Mouse (Mus musculus) cerebellum, postnatal 10 days (tissue): Measurements from ENCODE around the gene Trpc7.
A peak's percentile ranks its signal among the peaks of the same experiment; 100 is the strongest.

Source experiments
- DNase-seq, 2 experiments: peaks; one replicate each; pipeline ENCODE4 v3.0.0; 2021; ENCODE audit warnings: mixed read lengths in 2 of 2

The Trpc7 gene

DNA sequence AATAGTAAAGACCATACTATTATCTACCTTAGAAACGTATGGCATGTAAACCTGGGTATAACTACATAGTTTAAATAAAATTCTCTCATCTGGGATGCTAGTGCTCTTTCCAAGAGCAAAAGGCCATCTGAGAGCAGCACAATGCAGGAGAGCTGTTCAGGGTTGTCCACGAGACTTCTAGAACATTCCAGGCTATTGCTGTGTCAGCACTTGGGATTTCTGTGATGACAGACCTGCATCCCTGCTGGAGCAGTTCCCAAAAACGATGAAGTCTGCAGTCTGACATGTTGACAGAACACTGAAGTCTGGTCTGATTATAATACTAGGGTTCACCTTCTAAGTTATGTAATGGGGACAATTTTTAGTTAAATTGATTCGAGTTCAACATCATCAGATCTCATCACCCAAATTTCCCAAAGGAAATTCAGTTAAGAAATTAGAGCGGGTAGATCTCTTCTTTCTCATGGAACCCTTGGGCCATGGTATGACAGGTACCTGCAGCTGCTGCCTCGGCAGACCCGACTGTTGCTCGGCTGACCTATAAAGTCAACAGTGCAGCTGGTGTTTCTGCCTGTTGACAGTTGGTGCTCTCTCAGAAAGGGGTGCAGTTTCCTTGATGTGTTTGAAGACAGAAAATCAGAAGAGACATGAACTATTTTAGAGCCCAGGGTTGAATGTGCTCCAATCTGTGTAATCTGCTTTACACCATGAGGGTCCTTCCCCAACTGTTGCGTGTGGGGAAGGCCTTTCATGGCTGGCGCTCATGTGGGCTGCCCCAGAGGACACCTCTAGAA lies 148.9 kb downstream of the Trpc7 start:
- no peak for DNase-seq

GRCm38 (mm10) chr13:56742325-56742901 lies 153.4 kb downstream of the Trpc7 start:
- DNase-seq: no peak

DNA sequence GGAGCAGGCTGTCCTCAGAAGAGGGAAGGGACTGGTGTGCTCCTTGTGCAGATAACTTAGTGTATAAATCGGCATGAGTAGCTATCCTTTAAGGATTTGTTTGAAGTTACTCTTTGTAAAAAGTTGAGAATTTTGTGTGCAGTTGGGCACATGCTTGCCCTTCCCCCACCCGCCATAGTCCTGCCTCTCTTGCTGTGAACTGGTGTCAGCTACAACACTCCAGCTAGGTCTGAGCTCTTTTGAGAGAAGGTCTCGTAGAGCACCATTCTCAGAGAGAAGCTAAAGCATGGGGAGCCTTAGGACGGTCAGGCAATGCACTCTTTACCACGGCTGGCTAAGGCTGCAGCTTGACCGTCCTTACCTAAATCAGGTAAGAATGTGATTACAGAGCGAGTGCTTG lies 154.1 kb downstream of the Trpc7 start:
- DNase-seq: no peak

GRCm38 (mm10) chr13:56740496-56740895 lies 155.3 kb downstream of the Trpc7 start:
- no peak for DNase-seq

- DNase-seq: no peak
These were observed 156.2 kb downstream of the Trpc7 start for GRCm38 (mm10) chr13:56739556-56739955.

- DNase-seq: peak; percentile 50 to 61
These were observed 160.4 kb downstream of the Trpc7 start for GRCm38 (mm10) chr13:56735212-56735875.

GRCm38 (mm10) chr13:56734617-56735016 lies 161.2 kb downstream of the Trpc7 start:
- no peak for DNase-seq

DNA sequence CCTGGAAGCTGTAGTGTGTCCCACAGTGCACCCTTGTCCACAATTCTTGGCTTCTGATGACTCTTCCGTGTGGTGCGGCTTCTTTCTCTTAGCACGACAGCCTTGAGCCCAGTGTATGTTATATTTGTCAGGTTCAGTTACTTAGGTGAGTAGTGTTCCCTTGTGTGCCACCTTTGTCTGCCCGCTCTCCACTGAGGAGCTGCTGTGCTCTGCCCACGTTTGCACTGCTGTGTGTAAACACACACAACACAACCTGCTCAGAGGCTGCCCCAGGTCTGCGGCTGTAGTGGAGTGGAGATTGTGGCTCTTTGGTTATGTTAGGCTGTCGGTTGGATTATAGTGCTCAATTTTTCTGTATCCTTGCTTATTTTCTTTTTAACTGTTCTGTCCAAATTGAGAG lies 166.7 kb downstream of the Trpc7 start:
- DNase-seq: no peak

- DNase-seq: no peak
These were observed 169.2 kb downstream of the Trpc7 start for GRCm38 (mm10) chr13:56726551-56726950.
